Mouse (Mus musculus) hindbrain, embryonic 14.5 days (tissue): ENCODE measurements around the gene Epsti1. TPM values are rescaled to one million over a fixed set of nuclear protein-coding genes. Genes with fewer than 3 reads are reported as not detected.

Source experiments
- ATAC-seq: fragments of 200-750 bp; cut with Nextera tagmentation; 2 replicates; pipeline ENCODE4 v1.8.0; 2017; ENCODE audit warnings: moderate number of reproducible peaks, mild to moderate bottlenecking, moderate TSS enrichment, moderate library complexity; ENCODE audit not compliant: low FRiP score
- DNase-seq: peaks from one replicate; pipeline ENCODE4 v3.0.0-alpha.2; 2015; ENCODE audit warnings: low spot score
- H3K27ac ChIP-seq: fragments of 300-500 bp; sonication (generic); 2 replicates; pipeline ENCODE4 v1.5.1; 2014; ENCODE audit warnings: mild to moderate bottlenecking, moderate library complexity
- H3K27me3 ChIP-seq: fragments of 300-500 bp; sonication (generic); 2 replicates; pipeline ENCODE4 v1.6.1; 2014; ENCODE audit warnings: mild to moderate bottlenecking, low read length, mixed read lengths; ENCODE audit not compliant: control insufficient read depth, insufficient read depth
- H3K36me3 ChIP-seq: fragments of 300-500 bp; sonication (generic); replicated peaks from 2 replicates; pipeline ENCODE4 v1.6.1; 2014; ENCODE audit not compliant: control insufficient read depth, insufficient read depth
- H3K4me1 ChIP-seq: fragments of 300-500 bp; sonication (generic); replicated peaks from 2 replicates; pipeline ENCODE4 v1.6.1; 2014; ENCODE audit warnings: antibody characterized with exemption, low read length, mixed read lengths; ENCODE audit not compliant: control insufficient read depth, insufficient read depth
- H3K4me2 ChIP-seq: fragments of 300-500 bp; sonication (generic); replicated peaks from 2 replicates; pipeline ENCODE4 v1.6.1; 2014; ENCODE audit warnings: mild to moderate bottlenecking, moderate library complexity
- H3K4me3 ChIP-seq: fragments of 300-500 bp; sonication (generic); replicated peaks from 2 replicates; pipeline ENCODE4 v1.5.1; 2014; ENCODE audit warnings: mild to moderate bottlenecking, low read length
- H3K9ac ChIP-seq: fragments of 300-500 bp; sonication (generic); 2 replicates; pipeline ENCODE4 v1.6.1; 2014
- H3K9me3 ChIP-seq: fragments of 300-500 bp; sonication (generic); 2 replicates; pipeline ENCODE4 v1.6.1; 2016; ENCODE audit warnings: low read length; ENCODE audit not compliant: control insufficient read depth
- WGBS: fragments of 180-500 bp; shearing (Covaris S2); extraction: QIAGEN DNeasy Blood & Tissue Kit; methylation state at CpG from one replicate; pipeline ENCODE4 v1.1.7; 2014; 5-methylcytosine and 5-hydroxymethylcytosine counted together
- polyA plus RNA-seq: library from polyadenylated mRNA; unstranded; fragments of >200 nt; fragmentation: Nextera tagmentation; extraction: Ambion mirVana; gene quantifications from 2 replicates; pipeline ENCODE4 v1.2.1, GENCODE M21; 2014

Gene Epsti1
- polyA plus RNA-seq, 1 experiment from 2014 or later = 0.33 TPM

DNA sequence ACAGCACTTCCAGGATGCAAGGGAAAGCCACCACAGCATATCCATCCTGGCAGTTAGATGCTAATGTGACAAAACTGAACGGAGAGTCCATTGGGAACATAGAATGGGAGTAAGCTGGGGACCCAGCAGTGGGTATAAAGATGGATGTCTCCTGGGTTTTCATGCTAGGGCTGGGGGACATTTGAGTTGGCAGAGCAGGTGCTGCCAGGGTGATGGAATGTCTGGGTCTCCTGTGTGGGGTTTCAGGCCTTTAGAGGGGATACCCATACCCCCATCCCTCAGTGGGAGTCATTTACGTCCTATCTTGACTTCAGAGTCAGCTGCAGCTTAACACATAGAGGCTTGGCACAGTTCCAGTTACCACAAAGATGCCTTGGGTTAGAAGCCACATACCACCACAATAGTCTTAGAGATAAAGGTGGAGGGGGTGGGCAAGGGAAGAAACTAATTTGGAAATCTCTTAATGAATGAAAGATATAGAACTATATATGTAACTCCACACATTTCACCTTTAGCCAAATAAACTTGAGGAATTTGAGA lies 25.2 kb downstream of the Epsti1 start:
- Histone ChIP-seq H3K36me3 (no peaks in the 10 kb centered on the region), H3K4me1 (no peaks in the 10 kb centered on the region), H3K27ac (no peak overlapping the region), H3K9ac (no peak overlapping the region), H3K27me3 (no peaks in the 10 kb centered on the region), H3K4me2 (no peak overlapping the region), H3K4me3 (no peak overlapping the region), H3K9me3 (no peaks in the 10 kb centered on the region)
- 47% methylated on average over 2 of the region's 2 CpGs for WGBS
- DNase-seq (no peak), ATAC-seq (no peak)

DNA sequence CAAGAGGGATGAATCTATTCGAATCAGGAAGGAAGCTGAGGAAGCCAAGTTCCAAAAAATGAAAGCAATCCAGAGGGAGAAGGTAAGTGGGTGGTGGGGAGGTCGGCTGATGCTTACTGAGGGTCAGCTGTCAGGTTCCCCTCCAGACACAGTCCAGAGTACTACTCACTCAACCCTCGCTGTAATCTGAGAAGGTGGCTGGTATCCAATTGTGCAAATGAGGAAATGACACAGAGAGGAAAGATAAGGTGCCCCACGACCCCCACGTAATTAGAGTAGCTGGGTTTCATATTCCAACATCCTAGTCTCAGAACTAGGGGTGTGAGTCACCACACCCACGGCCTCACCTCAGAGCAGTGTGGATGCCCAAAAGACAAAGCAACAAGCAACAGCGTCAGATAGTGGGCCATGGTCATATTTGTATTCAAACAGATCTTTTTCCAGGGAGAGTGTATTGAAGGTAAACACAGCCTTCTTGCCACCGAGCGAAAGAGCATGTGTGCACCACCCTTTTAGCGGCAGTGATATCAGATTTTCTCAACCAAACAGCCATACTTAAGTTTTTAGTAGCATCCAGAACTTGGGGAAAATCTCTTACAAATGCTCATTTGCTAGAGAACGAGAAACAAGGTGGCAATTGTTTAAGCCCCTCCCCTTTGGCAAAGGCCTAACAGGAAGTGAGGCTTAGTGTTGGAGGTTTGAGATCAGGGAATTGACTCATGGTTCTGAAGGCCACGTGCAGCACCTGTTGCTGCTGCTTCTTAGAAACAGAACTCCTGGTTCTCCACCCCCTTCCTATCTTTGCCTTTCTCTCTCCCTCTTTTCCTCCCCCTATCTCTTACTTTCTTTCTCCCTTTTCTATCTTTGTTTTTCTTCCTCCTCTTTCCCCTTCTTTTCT lies 28.4 kb downstream of the Epsti1 start:
- DNase-seq = no peak
- Histone ChIP-seq H3K4me2 (no peak overlapping the region), H3K36me3 (no peaks in the 10 kb centered on the region), H3K27ac (no peak overlapping the region), H3K4me3 (no peak overlapping the region), H3K9ac (no peak overlapping the region), H3K9me3 (no peaks in the 10 kb centered on the region), H3K27me3 (no peaks in the 10 kb centered on the region), H3K4me1 (no peaks in the 10 kb centered on the region)
- no peak for ATAC-seq
- WGBS = 73% methylated on average over 12 of the region's 12 CpGs

DNA sequence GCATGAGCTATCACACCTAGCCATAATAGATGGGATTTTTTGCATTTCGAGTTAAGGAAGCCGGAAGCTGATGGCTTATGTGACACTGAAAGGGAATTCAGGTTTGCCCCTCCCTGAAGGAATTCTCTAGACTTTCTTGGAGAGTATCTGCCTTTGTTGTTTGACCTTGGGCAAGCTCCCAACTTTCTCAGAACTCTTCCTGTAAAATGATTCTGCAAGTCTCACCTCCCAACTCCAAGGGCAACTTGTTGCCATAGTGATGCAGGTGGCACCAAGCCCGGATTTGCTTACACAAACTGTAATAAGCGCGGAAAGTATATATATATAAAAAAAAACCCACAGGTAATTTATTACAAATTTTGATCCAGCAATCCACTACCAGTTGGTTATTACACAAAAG lies 29.2 kb downstream of the Epsti1 start:
- no peak overlapping the region for H3K9ac ChIP-seq
- H3K36me3 ChIP-seq = no peaks in the 10 kb centered on the region
- H3K27me3 ChIP-seq = no peaks in the 10 kb centered on the region
- ATAC-seq = no peak
- 87% methylated on average over 5 of the region's 5 CpGs for WGBS
- DNase-seq = no peak
- H3K27ac ChIP-seq = no peak overlapping the region
- H3K4me2 ChIP-seq = no peak overlapping the region
- no peak overlapping the region for H3K4me3 ChIP-seq
- no peaks in the 10 kb centered on the region for H3K9me3 ChIP-seq
- no peaks in the 10 kb centered on the region for H3K4me1 ChIP-seq

DNA sequence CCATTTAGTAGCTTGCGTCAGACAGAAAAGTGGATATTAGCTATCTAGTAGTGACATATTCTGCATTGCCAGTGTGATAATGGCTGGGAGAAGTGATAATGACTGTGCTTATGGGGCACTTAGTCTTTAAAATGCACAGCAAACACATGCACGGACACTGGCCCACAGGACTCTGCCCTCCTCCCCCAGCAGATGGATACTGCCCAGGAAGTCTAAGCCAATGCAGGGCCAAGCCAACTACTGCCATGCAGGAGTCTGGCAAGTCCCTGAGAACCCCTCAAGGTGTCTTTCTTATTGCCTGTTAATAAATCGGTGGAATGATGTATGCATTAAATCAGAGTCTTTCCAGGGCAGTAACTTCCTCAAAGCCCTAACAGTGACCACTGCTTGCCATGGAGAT lies 30.4 kb downstream of the Epsti1 start:
- Histone ChIP-seq H3K27ac (no peak overlapping the region), H3K9ac (no peak overlapping the region), H3K4me1 (no peaks in the 10 kb centered on the region), H3K4me3 (no peak overlapping the region), H3K9me3 (no peaks in the 10 kb centered on the region), H3K36me3 (no peaks in the 10 kb centered on the region), H3K4me2 (no peak overlapping the region), H3K27me3 (no peaks in the 10 kb centered on the region)
- ATAC-seq (no peak), DNase-seq (no peak)
- WGBS = 85% methylated on average over 3 of the region's 3 CpGs

DNA sequence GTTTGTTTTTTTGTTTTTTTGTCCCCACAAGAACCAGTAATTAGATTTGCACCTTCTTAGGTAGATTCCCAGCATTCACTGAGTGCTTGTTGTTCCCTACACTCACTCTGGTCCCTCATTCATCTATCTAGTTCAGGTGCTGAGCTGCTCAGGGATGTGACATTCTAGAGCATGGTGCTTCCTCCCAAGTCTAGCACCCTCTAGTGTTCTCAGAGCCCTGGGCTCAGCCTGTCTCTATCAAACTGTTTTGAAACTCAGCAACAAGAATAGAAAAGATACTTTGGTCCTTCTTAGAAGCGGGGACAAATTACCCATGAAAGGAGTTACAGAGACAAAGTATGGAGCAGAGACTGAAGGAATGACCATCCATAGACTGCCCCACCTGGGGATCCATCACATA lies 37.1 kb downstream of the Epsti1 start:
- Histone ChIP-seq H3K4me1 (peaks cover 10% of the 10 kb centered on the region; the same call in 1 of the 2 replicates), H3K27me3 (no peaks in the 10 kb centered on the region), H3K4me2 (no peak overlapping the region), H3K27ac (no peak overlapping the region), H3K36me3 (no peaks in the 10 kb centered on the region), H3K9ac (no peak overlapping the region), H3K4me3 (no peak overlapping the region), H3K9me3 (no peaks in the 10 kb centered on the region)
- DNase-seq = no peak
- 96% methylated on average over 1 of the region's 1 CpGs for WGBS
- ATAC-seq = no peak

DNA sequence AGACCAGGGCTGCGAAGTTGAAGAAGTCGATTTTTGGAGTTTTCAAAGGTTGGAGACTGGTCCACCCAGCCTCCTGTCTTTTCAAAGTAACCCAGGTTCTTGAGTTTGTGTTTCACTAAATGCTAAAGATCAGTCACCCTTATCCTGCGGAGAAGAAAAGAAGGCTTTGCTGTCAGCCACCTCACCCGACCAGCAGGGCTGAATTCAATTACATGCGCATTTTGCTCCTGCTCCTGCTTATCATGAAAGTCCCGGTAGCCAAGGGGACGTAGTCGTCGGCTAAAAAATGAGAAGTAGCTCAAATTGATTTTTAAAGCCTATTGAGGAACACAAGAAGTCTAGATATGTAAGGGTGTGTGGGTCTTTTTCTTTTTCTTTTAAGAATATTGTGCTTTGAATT lies 38.2 kb downstream of the Epsti1 start:
- no peak overlapping the region for H3K9ac ChIP-seq
- peak overlapping the region; percentile 44; the same call in 1 of the 2 replicates for H3K4me2 ChIP-seq
- DNase-seq (no peak), ATAC-seq (no peak)
- peaks cover 10% of the 10 kb centered on the region; the same call in 1 of the 2 replicates for H3K4me1 ChIP-seq
- no peaks in the 10 kb centered on the region for H3K27me3 ChIP-seq
- H3K9me3 ChIP-seq = no peaks in the 10 kb centered on the region
- no peak overlapping the region for H3K27ac ChIP-seq
- no peaks in the 10 kb centered on the region for H3K36me3 ChIP-seq
- 14% methylated on average over 9 of the region's 9 CpGs for WGBS
- no peak overlapping the region for H3K4me3 ChIP-seq

DNA sequence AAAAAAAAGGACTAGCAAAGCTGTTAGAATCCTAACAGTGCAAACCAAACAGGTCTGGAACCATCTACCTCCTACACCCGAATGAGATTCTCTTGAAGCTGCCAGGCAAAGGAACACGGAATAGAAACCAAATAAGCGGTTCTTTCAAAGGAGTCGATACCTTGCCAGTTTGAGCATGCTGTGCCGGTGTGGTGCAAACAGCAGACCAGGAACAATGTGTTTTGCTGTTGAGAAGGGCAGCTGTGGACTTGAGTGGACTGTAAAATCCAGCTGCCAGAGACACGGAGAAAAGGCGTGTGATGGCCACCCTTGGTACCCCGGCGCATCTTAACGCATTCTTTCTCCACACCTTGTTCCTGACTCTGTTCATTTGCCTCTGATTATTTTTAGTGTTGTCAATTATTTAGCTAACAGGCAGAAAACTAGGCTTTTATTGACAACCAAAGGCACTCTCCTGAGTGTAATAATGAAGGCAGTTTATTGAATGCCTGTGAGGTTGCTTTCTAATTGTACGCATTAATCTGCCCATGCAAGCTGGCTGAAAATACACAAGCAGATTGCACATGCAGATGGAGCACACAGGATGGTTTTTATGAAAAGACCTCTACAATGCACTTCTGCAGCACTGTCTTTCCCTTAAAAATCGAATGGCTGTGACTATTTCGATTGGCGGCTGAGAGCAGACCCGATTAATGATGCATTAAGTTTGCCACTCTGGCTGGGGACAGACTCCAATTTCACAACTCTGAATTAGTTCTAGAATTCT lies 38.9 kb downstream of the Epsti1 start:
- ATAC-seq (peak; percentile 48; the same call in 1 of the 2 replicates), DNase-seq (peak; percentile 59)
- peak overlapping the region; percentile 44 for H3K4me2 ChIP-seq
- H3K4me1 ChIP-seq = peaks cover 10% of the 10 kb centered on the region; the same call in 1 of the 2 replicates
- 26% methylated on average over 15 of the region's 15 CpGs for WGBS
- H3K9ac ChIP-seq = peak overlapping the region; percentile 6; the same call in 1 of the 2 replicates
- H3K9me3 ChIP-seq = no peaks in the 10 kb centered on the region
- no peaks in the 10 kb centered on the region for H3K27me3 ChIP-seq
- peak overlapping the region; percentile 73 for H3K27ac ChIP-seq
- H3K4me3 ChIP-seq = no peak overlapping the region
- H3K36me3 ChIP-seq = no peaks in the 10 kb centered on the region

DNA sequence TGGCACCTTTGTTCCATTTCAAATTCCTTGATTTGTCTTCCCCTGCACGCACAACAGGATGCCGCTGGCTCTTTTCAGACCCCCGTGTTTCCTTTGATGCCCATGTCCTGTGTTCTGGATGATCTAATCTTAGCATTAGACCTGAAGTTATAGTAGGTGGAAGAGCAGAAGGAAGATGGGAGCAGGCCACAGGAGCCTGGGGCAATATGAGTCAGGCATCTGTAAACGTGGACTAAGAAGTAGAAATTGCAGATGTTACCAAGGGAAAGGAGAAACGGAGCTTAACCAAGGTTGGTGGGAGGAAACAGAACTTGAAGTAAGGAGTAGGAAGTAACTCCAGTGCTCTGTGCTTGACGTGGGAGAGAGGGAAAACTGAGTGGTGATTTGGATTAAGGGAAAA lies 57.7 kb downstream of the Epsti1 start:
- DNase-seq (no peak), ATAC-seq (no peak)
- Histone ChIP-seq H3K9ac (no peak overlapping the region), H3K4me1 (no peaks in the 10 kb centered on the region), H3K9me3 (no peaks in the 10 kb centered on the region), H3K4me3 (no peak overlapping the region), H3K27ac (no peak overlapping the region), H3K27me3 (no peaks in the 10 kb centered on the region), H3K36me3 (no peaks in the 10 kb centered on the region), H3K4me2 (no peak overlapping the region)
- WGBS = 74% methylated on average over 6 of the region's 6 CpGs

DNA sequence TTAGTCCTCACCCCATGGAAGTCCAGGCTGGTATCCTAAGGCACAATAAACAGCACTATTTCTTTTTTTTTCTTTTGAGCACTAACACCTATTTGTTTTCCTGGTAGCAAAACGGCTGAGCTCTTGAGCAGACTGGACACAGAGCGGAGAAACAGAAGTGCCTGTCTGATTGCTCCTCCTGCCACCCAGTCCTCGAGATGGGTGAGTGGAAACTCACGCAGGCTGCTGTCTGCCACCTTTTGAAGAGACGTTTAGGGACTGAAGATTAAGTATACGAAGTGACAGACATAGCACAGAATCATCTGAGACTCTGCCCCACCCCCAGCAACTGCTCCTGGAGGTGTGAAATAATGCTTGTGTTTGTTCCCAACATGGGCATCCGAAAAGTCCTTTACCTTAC lies 59.5 kb downstream of the Epsti1 start:
- 64% methylated on average over 7 of the region's 7 CpGs for WGBS
- Histone ChIP-seq H3K4me1 (no peaks in the 10 kb centered on the region), H3K4me3 (no peak overlapping the region), H3K9me3 (no peaks in the 10 kb centered on the region), H3K4me2 (no peak overlapping the region), H3K27ac (no peak overlapping the region), H3K36me3 (no peaks in the 10 kb centered on the region), H3K27me3 (no peaks in the 10 kb centered on the region), H3K9ac (no peak overlapping the region)
- no peak for DNase-seq
- no peak for ATAC-seq
